Mouse (Mus musculus) layer of hippocampus, postnatal 25 days (tissue): ENCODE results near the gene Hmga2. TPM values are rescaled to one million over a fixed set of nuclear protein-coding genes. Genes with fewer than 3 reads are reported as not detected.

Experiments used
- DNase-seq, 2 experiments: peaks; one replicate each; pipeline ENCODE4 v3.0.0; 2022; ENCODE audit warnings: mixed read lengths in 2 of 2, low spot score in 1 of 2; ENCODE audit errors: extremely low spot score in 1 of 2
- total RNA-seq, 2 experiments: library from RNA; stranded (reverse); gene quantifications; 2 replicates each; pipeline ENCODE4 v1.2.3; 2021

Hmga2 gene
- total RNA-seq = under 1 TPM; 0.10 to 0.26 TPM

GRCm38 (mm10) chr10:120475601-120476515 is at the start of gene Hmga2:
TSS of gene Hmga2 (minus strand) at chr10:120476469.
- no peak for DNase-seq

- DNase-seq = no peak
These were observed 46.7 kb upstream of the Hmga2 start for GRCm38 (mm10) chr10:120522959-120523358.

GRCm38 (mm10) chr10:120521912-120522575 is 45.8 kb upstream of the Hmga2 start:
- no peak for DNase-seq

- DNase-seq = no peak
These were observed 40.0 kb upstream of the Hmga2 start for GRCm38 (mm10) chr10:120516311-120516710.

GRCm38 (mm10) chr10:120513721-120514120 is 37.5 kb upstream of the Hmga2 start:
- DNase-seq = no peak

GRCm38 (mm10) chr10:120512946-120513345 is 36.7 kb upstream of the Hmga2 start:
- no peak for DNase-seq

- DNase-seq = no peak
These were observed 35.9 kb upstream of the Hmga2 start for GRCm38 (mm10) chr10:120512121-120512520.

- no peak for DNase-seq
These were observed 27.7 kb upstream of the Hmga2 start for GRCm38 (mm10) chr10:120503959-120504358.

GRCm38 (mm10) chr10:120500794-120501193 is 24.5 kb upstream of the Hmga2 start:
- DNase-seq = no peak

- no peak for DNase-seq
These were observed 21.8 kb upstream of the Hmga2 start for GRCm38 (mm10) chr10:120498086-120498485.

GRCm38 (mm10) chr10:120494653-120495052 is 18.4 kb upstream of the Hmga2 start:
- no peak for DNase-seq

- DNase-seq = no peak
These were observed 15.2 kb upstream of the Hmga2 start for GRCm38 (mm10) chr10:120491477-120491876.

- no peak for DNase-seq
These were observed 13.3 kb upstream of the Hmga2 start for GRCm38 (mm10) chr10:120489611-120490010.

GRCm38 (mm10) chr10:120488526-120488925 is 12.3 kb upstream of the Hmga2 start:
- no peak for DNase-seq

GRCm38 (mm10) chr10:120487881-120488280 is 11.6 kb upstream of the Hmga2 start:
- no peak for DNase-seq

- DNase-seq = no peak
These were observed 9.2 kb upstream of the Hmga2 start for GRCm38 (mm10) chr10:120485461-120485860.

- no peak for DNase-seq
These were observed 7.9 kb upstream of the Hmga2 start for GRCm38 (mm10) chr10:120484144-120484543.

GRCm38 (mm10) chr10:120478164-120478563 is 1.9 kb upstream of the Hmga2 start:
- no peak for DNase-seq

GRCm38 (mm10) chr10:120477501-120477900 is 1.2 kb upstream of the Hmga2 start:
- DNase-seq = no peak

GRCm38 (mm10) chr10:120476516-120477336 is 457 bp upstream of the Hmga2 start:
- DNase-seq = no peak
